Mouse (Mus musculus): Measurements from ENCODE around the gene Faap20. TPM values are rescaled to one million over a fixed set of nuclear protein-coding genes. Genes with fewer than 3 reads are reported as not detected.

Gene Faap20
- polyA plus RNA-seq, 1 experiment = 22.9 TPM

GRCm38 (mm10) chr4:155214793-155215192 lies 34.8 kb upstream of the Faap20 start:
- Histone ChIP-seq H3K4me3 (ENCODE audit: low read depth, low read length) (no peak overlapping the region), H3K36me3 (ENCODE audit: control insufficient read depth, insufficient read depth, low read length, poor library complexity, severe bottlenecking) (peaks cover 11% of the 10 kb centered on the region)

GRCm38 (mm10) chr4:155215203-155215602 lies 34.4 kb upstream of the Faap20 start:
- H3K27ac ChIP-seq (ENCODE audit: insufficient read depth, low read length) = no peak overlapping the region
- no peak overlapping the region for H3K4me3 ChIP-seq (ENCODE audit: low read depth, low read length)
- peaks cover 11% of the 10 kb centered on the region for H3K36me3 ChIP-seq (ENCODE audit: control insufficient read depth, insufficient read depth, low read length, poor library complexity, severe bottlenecking)
- H3K4me1 ChIP-seq (ENCODE audit: control insufficient read depth, insufficient read depth, low read length) = peaks cover 13% of the 10 kb centered on the region
- TF ChIP-seq POLR2A (IDR thresholded peaks at IDR 0.05; ENCODE audit: insufficient read depth, low read length) (no peak), EP300 (IDR thresholded peaks at IDR 0.05; ENCODE audit: insufficient read depth, low read depth, low read length) (no peak), CTCF (IDR thresholded peaks at IDR 0.05; ENCODE audit: low read depth, low read length) (no peak)
- H3K27me3 ChIP-seq (ENCODE audit: control insufficient read depth, insufficient read depth, low read length, poor library complexity, severe bottlenecking) = no peaks in the 10 kb centered on the region
- H3K9me3 ChIP-seq (replicated peaks; ENCODE audit: control insufficient read depth, insufficient read depth, low read length, poor library complexity, severe bottlenecking) = no peaks in the 10 kb centered on the region
- no peak overlapping the region for H3K9ac ChIP-seq (ENCODE audit: low read depth, poor library complexity, severe bottlenecking)

More at GRCm38 (mm10) chr4:155214793-155215192, 34.8 kb upstream of the Faap20 start:
- Histone ChIP-seq H3K4me1 (ENCODE audit: control insufficient read depth, insufficient read depth, low read length) (peaks cover 13% of the 10 kb centered on the region), H3K9ac (ENCODE audit: low read depth, poor library complexity, severe bottlenecking) (no peak overlapping the region), H3K27ac (ENCODE audit: insufficient read depth, low read length) (no peak overlapping the region), H3K9me3 (replicated peaks; ENCODE audit: control insufficient read depth, insufficient read depth, low read length, poor library complexity, severe bottlenecking) (no peaks in the 10 kb centered on the region), H3K27me3 (ENCODE audit: control insufficient read depth, insufficient read depth, low read length, poor library complexity, severe bottlenecking) (no peaks in the 10 kb centered on the region)
- no peak for TF ChIP-seq EP300 (IDR thresholded peaks at IDR 0.05; ENCODE audit: insufficient read depth, low read depth, low read length)
- TF ChIP-seq CTCF (IDR thresholded peaks at IDR 0.05; ENCODE audit: low read depth, low read length) = no peak
- TF ChIP-seq POLR2A (IDR thresholded peaks at IDR 0.05; ENCODE audit: insufficient read depth, low read length) = no peak

- TF ChIP-seq EP300 (IDR thresholded peaks at IDR 0.05; ENCODE audit: insufficient read depth, low read depth, low read length) = no peak
- TF ChIP-seq CTCF (IDR thresholded peaks at IDR 0.05; ENCODE audit: low read depth, low read length) = no peak
- TF ChIP-seq POLR2A (IDR thresholded peaks at IDR 0.05; ENCODE audit: insufficient read depth, low read length) = no peak
- Histone ChIP-seq H3K27me3 (ENCODE audit: control insufficient read depth, insufficient read depth, low read length, poor library complexity, severe bottlenecking) (no peaks in the 10 kb centered on the region), H3K36me3 (ENCODE audit: control insufficient read depth, insufficient read depth, low read length, poor library complexity, severe bottlenecking) (peaks cover 5% of the 10 kb centered on the region; the same call in 1 of the 2 replicates), H3K9ac (ENCODE audit: low read depth, poor library complexity, severe bottlenecking) (no peak overlapping the region), H3K4me3 (ENCODE audit: low read depth, low read length) (no peak overlapping the region), H3K9me3 (replicated peaks; ENCODE audit: control insufficient read depth, insufficient read depth, low read length, poor library complexity, severe bottlenecking) (no peaks in the 10 kb centered on the region), H3K27ac (ENCODE audit: insufficient read depth, low read length) (no peak overlapping the region), H3K4me1 (ENCODE audit: control insufficient read depth, insufficient read depth, low read length) (peaks cover 13% of the 10 kb centered on the region)
Measured at GRCm38 (mm10) chr4:155215773-155216630, 33.6 kb upstream of the Faap20 start.

- TF ChIP-seq CTCF (IDR thresholded peaks at IDR 0.05; ENCODE audit: low read depth, low read length) (no peak), EP300 (IDR thresholded peaks at IDR 0.05; ENCODE audit: insufficient read depth, low read depth, low read length) (no peak), POLR2A (IDR thresholded peaks at IDR 0.05; ENCODE audit: insufficient read depth, low read length) (no peak)
- H3K36me3 ChIP-seq (ENCODE audit: control insufficient read depth, insufficient read depth, low read length, poor library complexity, severe bottlenecking) = peaks cover 4% of the 10 kb centered on the region; the same call in 1 of the 2 replicates
- no peak overlapping the region for H3K4me3 ChIP-seq (ENCODE audit: low read depth, low read length)
- H3K4me1 ChIP-seq (ENCODE audit: control insufficient read depth, insufficient read depth, low read length) = peaks cover 13% of the 10 kb centered on the region
- no peaks in the 10 kb centered on the region for H3K27me3 ChIP-seq (ENCODE audit: control insufficient read depth, insufficient read depth, low read length, poor library complexity, severe bottlenecking)
- no peak overlapping the region for H3K27ac ChIP-seq (ENCODE audit: insufficient read depth, low read length)
- no peaks in the 10 kb centered on the region for H3K9me3 ChIP-seq (replicated peaks; ENCODE audit: control insufficient read depth, insufficient read depth, low read length, poor library complexity, severe bottlenecking)
- H3K9ac ChIP-seq (ENCODE audit: low read depth, poor library complexity, severe bottlenecking) = no peak overlapping the region
Measured at GRCm38 (mm10) chr4:155217241-155218103, 32.1 kb upstream of the Faap20 start.

GRCm38 (mm10) chr4:155218104-155218732 lies 31.4 kb upstream of the Faap20 start:
- Histone ChIP-seq H3K27me3 (ENCODE audit: control insufficient read depth, insufficient read depth, low read length, poor library complexity, severe bottlenecking) (no peaks in the 10 kb centered on the region), H3K9ac (ENCODE audit: low read depth, poor library complexity, severe bottlenecking) (no peak overlapping the region), H3K27ac (ENCODE audit: insufficient read depth, low read length) (no peak overlapping the region), H3K4me3 (ENCODE audit: low read depth, low read length) (no peak overlapping the region), H3K4me1 (ENCODE audit: control insufficient read depth, insufficient read depth, low read length) (peaks cover 13% of the 10 kb centered on the region), H3K36me3 (ENCODE audit: control insufficient read depth, insufficient read depth, low read length, poor library complexity, severe bottlenecking) (peaks cover 4% of the 10 kb centered on the region; the same call in 1 of the 2 replicates), H3K9me3 (replicated peaks; ENCODE audit: control insufficient read depth, insufficient read depth, low read length, poor library complexity, severe bottlenecking) (no peaks in the 10 kb centered on the region)
- TF ChIP-seq POLR2A (IDR thresholded peaks at IDR 0.05; ENCODE audit: insufficient read depth, low read length) = no peak
- TF ChIP-seq EP300 (IDR thresholded peaks at IDR 0.05; ENCODE audit: insufficient read depth, low read depth, low read length) = no peak
- TF ChIP-seq CTCF (IDR thresholded peaks at IDR 0.05; ENCODE audit: low read depth, low read length) = no peak
